Mouse (Mus musculus): ENCODE data around the gene Gm20431. TPM values are rescaled to one million over a fixed set of nuclear protein-coding genes. Genes with fewer than 3 reads are reported as not detected.

The Gm20431 gene
- polyA plus RNA-seq, 1 experiment from 2014 or later = 9.2 TPM

GRCm38 (mm10) chr2:167595761-167596171, 65.5 kb downstream of the Gm20431 start:
- Histone ChIP-seq H3K36me3 (ENCODE audit: control insufficient read depth, insufficient read depth, low read length) (no peaks in the 10 kb centered on the region), H3K9me3 (replicated peaks; ENCODE audit: control insufficient read depth, low read length) (no peaks in the 10 kb centered on the region), H3K4me1 (ENCODE audit: control insufficient read depth, insufficient read depth, low read length) (peaks cover 48% of the 10 kb centered on the region), H3K27ac (ENCODE audit: low read length) (peak overlapping the region; percentile 90), H3K4me2 (ENCODE audit: low read depth, low read length) (peak overlapping the region; percentile 5; the same call in 1 of the 2 replicates), H3K9ac (ENCODE audit: low read length) (peak overlapping the region; percentile 56; the same call in 1 of the 2 replicates), H3K27me3 (ENCODE audit: control insufficient read depth, insufficient read depth, low read length) (no peaks in the 10 kb centered on the region), H3K4me3 (replicated peaks; ENCODE audit: low read length) (no peak overlapping the region)
- 0 out of 2 replicates have a peak, but pooled peaks have one; percentile 11 for ATAC-seq (ENCODE audit: insufficient read depth, low FRiP score)
- WGBS = 32% methylated on average over 14 of the region's 14 CpGs

- no peak overlapping the region for H3K4me3 ChIP-seq (replicated peaks; ENCODE audit: low read length)
- H3K4me2 ChIP-seq (ENCODE audit: low read depth, low read length) = no peak overlapping the region
- H3K9me3 ChIP-seq (replicated peaks; ENCODE audit: control insufficient read depth, low read length) = no peaks in the 10 kb centered on the region
- H3K4me1 ChIP-seq (ENCODE audit: control insufficient read depth, insufficient read depth, low read length) = peaks cover 48% of the 10 kb centered on the region
- H3K27ac ChIP-seq (ENCODE audit: low read length) = peak overlapping the region; percentile 90
- H3K36me3 ChIP-seq (ENCODE audit: control insufficient read depth, insufficient read depth, low read length) = no peaks in the 10 kb centered on the region
- WGBS = 19% methylated on average over 10 of the region's 10 CpGs
- ATAC-seq (ENCODE audit: insufficient read depth, low FRiP score) = peak; percentile 70
- H3K27me3 ChIP-seq (ENCODE audit: control insufficient read depth, insufficient read depth, low read length) = no peaks in the 10 kb centered on the region
- no peak overlapping the region for H3K9ac ChIP-seq (ENCODE audit: low read length)
Measured at GRCm38 (mm10) chr2:167594444-167594934, 66.8 kb downstream of the Gm20431 start.

GRCm38 (mm10) chr2:167593551-167594250, 67.6 kb downstream of the Gm20431 start:
- no peaks in the 10 kb centered on the region for H3K27me3 ChIP-seq (ENCODE audit: control insufficient read depth, insufficient read depth, low read length)
- peak overlapping the region; percentile 35; the same call in 1 of the 2 replicates for H3K9ac ChIP-seq (ENCODE audit: low read length)

GRCm38 (mm10) chr2:167588774-167589577, 72.3 kb downstream of the Gm20431 start:
- peaks cover 27% of the 10 kb centered on the region for H3K4me1 ChIP-seq (ENCODE audit: control insufficient read depth, insufficient read depth, low read length)
- ATAC-seq (ENCODE audit: insufficient read depth, low FRiP score) = peak; percentile 43; the same call in 1 of the 2 replicates
- H3K4me2 ChIP-seq (ENCODE audit: low read depth, low read length) = peak overlapping the region; percentile 30
- H3K27me3 ChIP-seq (ENCODE audit: control insufficient read depth, insufficient read depth, low read length) = no peaks in the 10 kb centered on the region
- H3K9me3 ChIP-seq (replicated peaks; ENCODE audit: control insufficient read depth, low read length) = no peaks in the 10 kb centered on the region
- peak overlapping the region; percentile 73 for H3K27ac ChIP-seq (ENCODE audit: low read length)
- peak overlapping the region; percentile 30 for H3K4me3 ChIP-seq (replicated peaks; ENCODE audit: low read length)
- H3K9ac ChIP-seq (ENCODE audit: low read length) = peak overlapping the region; percentile 19
- 23% methylated on average over 21 of the region's 21 CpGs for WGBS
- no peaks in the 10 kb centered on the region for H3K36me3 ChIP-seq (ENCODE audit: control insufficient read depth, insufficient read depth, low read length)

More at GRCm38 (mm10) chr2:167593551-167594250, 67.6 kb downstream of the Gm20431 start:
- Histone ChIP-seq H3K4me3 (replicated peaks; ENCODE audit: low read length) (no peak overlapping the region), H3K9me3 (replicated peaks; ENCODE audit: control insufficient read depth, low read length) (no peaks in the 10 kb centered on the region), H3K36me3 (ENCODE audit: control insufficient read depth, insufficient read depth, low read length) (no peaks in the 10 kb centered on the region), H3K4me2 (ENCODE audit: low read depth, low read length) (peak overlapping the region; percentile 12; the same call in 1 of the 2 replicates), H3K27ac (ENCODE audit: low read length) (peak overlapping the region; percentile 90), H3K4me1 (ENCODE audit: control insufficient read depth, insufficient read depth, low read length) (peaks cover 48% of the 10 kb centered on the region)
- 66% methylated on average over 4 of the region's 4 CpGs for WGBS
- ATAC-seq (ENCODE audit: insufficient read depth, low FRiP score) = no peak

GRCm38 (mm10) chr2:167586976-167587375, 74.3 kb downstream of the Gm20431 start:
- Histone ChIP-seq H3K27ac (ENCODE audit: low read length) (peak overlapping the region; percentile 74), H3K9ac (ENCODE audit: low read length) (0 out of 2 replicates have a peak overlapping the region, but pooled peaks have one; percentile 22), H3K27me3 (ENCODE audit: control insufficient read depth, insufficient read depth, low read length) (no peaks in the 10 kb centered on the region), H3K4me1 (ENCODE audit: control insufficient read depth, insufficient read depth, low read length) (peaks cover 38% of the 10 kb centered on the region), H3K4me2 (ENCODE audit: low read depth, low read length) (no peak overlapping the region), H3K36me3 (ENCODE audit: control insufficient read depth, insufficient read depth, low read length) (no peaks in the 10 kb centered on the region), H3K4me3 (replicated peaks; ENCODE audit: low read length) (no peak overlapping the region), H3K9me3 (replicated peaks; ENCODE audit: control insufficient read depth, low read length) (no peaks in the 10 kb centered on the region)
- 14% methylated on average over 9 of the region's 9 CpGs for WGBS
- peak; percentile 30; the same call in 1 of the 2 replicates for ATAC-seq (ENCODE audit: insufficient read depth, low FRiP score)

GRCm38 (mm10) chr2:167586041-167586440, 75.3 kb downstream of the Gm20431 start:
- H3K9ac ChIP-seq (ENCODE audit: low read length) = peak overlapping the region; percentile 57
- ATAC-seq (ENCODE audit: insufficient read depth, low FRiP score) = no peak
- H3K4me1 ChIP-seq (ENCODE audit: control insufficient read depth, insufficient read depth, low read length) = peaks cover 40% of the 10 kb centered on the region
- H3K4me3 ChIP-seq (replicated peaks; ENCODE audit: low read length) = no peak overlapping the region
- H3K27ac ChIP-seq (ENCODE audit: low read length) = peak overlapping the region; percentile 74
- WGBS = 32% methylated on average over 8 of the region's 8 CpGs
- no peaks in the 10 kb centered on the region for H3K9me3 ChIP-seq (replicated peaks; ENCODE audit: control insufficient read depth, low read length)
- H3K4me2 ChIP-seq (ENCODE audit: low read depth, low read length) = no peak overlapping the region
- no peaks in the 10 kb centered on the region for H3K27me3 ChIP-seq (ENCODE audit: control insufficient read depth, insufficient read depth, low read length)
- no peaks in the 10 kb centered on the region for H3K36me3 ChIP-seq (ENCODE audit: control insufficient read depth, insufficient read depth, low read length)

- no peaks in the 10 kb centered on the region for H3K27me3 ChIP-seq (ENCODE audit: control insufficient read depth, insufficient read depth, low read length)
- no peaks in the 10 kb centered on the region for H3K9me3 ChIP-seq (replicated peaks; ENCODE audit: control insufficient read depth, low read length)
- peaks cover 40% of the 10 kb centered on the region for H3K4me1 ChIP-seq (ENCODE audit: control insufficient read depth, insufficient read depth, low read length)
- no peak overlapping the region for H3K4me3 ChIP-seq (replicated peaks; ENCODE audit: low read length)
- ATAC-seq (ENCODE audit: insufficient read depth, low FRiP score) = no peak
- no peaks in the 10 kb centered on the region for H3K36me3 ChIP-seq (ENCODE audit: control insufficient read depth, insufficient read depth, low read length)
- 64% methylated on average over 2 of the region's 2 CpGs for WGBS
- H3K27ac ChIP-seq (ENCODE audit: low read length) = no peak overlapping the region
- H3K9ac ChIP-seq (ENCODE audit: low read length) = no peak overlapping the region
- H3K4me2 ChIP-seq (ENCODE audit: low read depth, low read length) = no peak overlapping the region
Measured at GRCm38 (mm10) chr2:167585273-167585672, 76.0 kb downstream of the Gm20431 start.

GRCm38 (mm10) chr2:167583161-167583952, 77.9 kb downstream of the Gm20431 start:
- ATAC-seq (ENCODE audit: insufficient read depth, low FRiP score) = peak; percentile 15
- Histone ChIP-seq H3K9ac (ENCODE audit: low read length) (peak overlapping the region; percentile 27), H3K4me2 (ENCODE audit: low read depth, low read length) (no peak overlapping the region), H3K4me1 (ENCODE audit: control insufficient read depth, insufficient read depth, low read length) (peaks cover 43% of the 10 kb centered on the region), H3K27ac (ENCODE audit: low read length) (peak overlapping the region; percentile 62), H3K36me3 (ENCODE audit: control insufficient read depth, insufficient read depth, low read length) (no peaks in the 10 kb centered on the region), H3K9me3 (replicated peaks; ENCODE audit: control insufficient read depth, low read length) (no peaks in the 10 kb centered on the region), H3K4me3 (replicated peaks; ENCODE audit: low read length) (no peak overlapping the region), H3K27me3 (ENCODE audit: control insufficient read depth, insufficient read depth, low read length) (no peaks in the 10 kb centered on the region)
- 26% methylated on average over 10 of the region's 10 CpGs for WGBS

Measured in stomach, embryonic 16.5 days (tissue).